Mouse (Mus musculus) kidney, postnatal 0 days (tissue): ENCODE results near the gene Rab6a. TPM values are rescaled to one million over a fixed set of nuclear protein-coding genes. Genes with fewer than 3 reads are reported as not detected.

ENCODE experiments used
- ATAC-seq: fragments of 200-750 bp; cut with Nextera tagmentation; replicated peaks from 2 replicates; pipeline ENCODE4 v1.8.0; 2017; ENCODE audit warnings: low read depth, moderate number of reproducible peaks, moderate TSS enrichment, moderate library complexity; ENCODE audit not compliant: low FRiP score
- DNase-seq: peaks from one replicate; pipeline ENCODE4 v3.0.0-alpha.2; 2016; ENCODE audit warnings: low spot score
- H3K27ac ChIP-seq: fragments of 300-500 bp; sonication (generic); 2 replicates; pipeline ENCODE4 v1.5.1; 2014; ENCODE audit warnings: mild to moderate bottlenecking
- H3K27me3 ChIP-seq: fragments of 300-500 bp; sonication (generic); 2 replicates; pipeline ENCODE4 v1.6.1; 2014; ENCODE audit warnings: low read length, mixed read lengths; ENCODE audit not compliant: insufficient read depth
- H3K36me3 ChIP-seq: fragments of 300-500 bp; sonication (generic); 2 replicates; pipeline ENCODE4 v1.6.1; 2014; ENCODE audit warnings: low read length, mixed read lengths; ENCODE audit not compliant: insufficient read depth
- H3K4me1 ChIP-seq: fragments of 300-500 bp; sonication (generic); replicated peaks from 2 replicates; pipeline ENCODE4 v1.6.1; 2014; ENCODE audit warnings: antibody characterized with exemption, low read length, mixed read lengths; ENCODE audit not compliant: insufficient read depth
- H3K4me2 ChIP-seq: fragments of 300-500 bp; sonication (generic); 2 replicates; pipeline ENCODE4 v1.6.1; 2014; ENCODE audit warnings: mild to moderate bottlenecking, low read length, moderate library complexity, mixed read lengths
- H3K4me3 ChIP-seq: fragments of 300-500 bp; sonication (generic); replicated peaks from 2 replicates; pipeline ENCODE4 v1.5.1; 2014; ENCODE audit warnings: low read depth, low read length
- H3K9ac ChIP-seq: fragments of 300-500 bp; sonication (generic); 2 replicates; pipeline ENCODE4 v1.6.1; 2014; ENCODE audit warnings: low read depth, low read length
- H3K9me3 ChIP-seq: fragments of 300-500 bp; sonication (generic); replicated peaks from 2 replicates; pipeline ENCODE4 v1.6.1; 2016; ENCODE audit warnings: low read length, inconsistent platforms, mixed read lengths
- CTCF ChIP-seq: IDR thresholded peaks from 2 replicates; pipeline ENCODE4 v1.5.1; 2016; ENCODE audit warnings: antibody characterized with exemption, low read depth, mild to moderate bottlenecking, moderate library complexity
- WGBS: fragments of 180-500 bp; shearing (Covaris S2); extraction: QIAGEN DNeasy Blood & Tissue Kit; methylation state at CpG from one replicate; pipeline ENCODE4 v1.1.7; 2014; 5-methylcytosine and 5-hydroxymethylcytosine counted together
- polyA plus RNA-seq: library from polyadenylated mRNA; unstranded; fragments of >200 nt; fragmentation: Nextera tagmentation; extraction: Ambion mirVana; gene quantifications from 2 replicates; pipeline ENCODE4 v1.2.1, GENCODE M21; 2015

Rab6a gene
- polyA plus RNA-seq, 1 experiment from 2014 or later: 90.7 TPM

DNA sequence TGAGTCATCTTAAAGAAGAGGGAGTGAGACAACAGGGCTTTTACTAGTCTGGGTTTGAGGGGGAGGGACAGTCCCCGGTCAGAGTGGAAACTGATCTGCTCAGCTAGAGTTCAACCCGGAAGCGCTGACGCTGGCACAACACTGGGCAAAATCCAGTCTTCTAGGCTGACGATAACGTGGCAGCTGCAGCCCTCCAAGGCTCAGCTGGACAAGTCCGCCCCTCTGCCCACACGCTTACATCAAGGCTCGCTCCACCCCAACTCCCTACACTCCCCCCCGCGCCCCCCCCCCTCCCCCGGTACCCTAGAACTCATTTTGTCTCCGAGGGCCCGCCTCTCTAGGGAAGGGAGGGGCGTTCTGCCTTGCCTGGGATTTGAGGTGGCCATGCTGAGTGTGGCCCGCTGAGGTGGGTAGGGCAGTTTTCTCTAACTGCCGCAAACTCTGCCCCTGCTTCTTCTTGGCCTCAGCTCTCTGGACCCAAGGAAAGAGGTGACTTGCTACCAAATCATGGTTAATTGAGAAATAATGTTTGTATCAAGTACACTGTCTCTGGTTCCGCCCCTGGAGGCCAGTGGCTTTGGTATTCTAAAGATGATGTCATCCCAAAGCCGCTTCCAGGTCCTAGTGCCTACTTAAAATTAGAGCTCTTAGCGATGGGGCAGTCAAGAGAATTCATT is 16.2 kb upstream of the Rab6a start:
- Histone ChIP-seq H3K9me3 (no peaks in the 10 kb centered on the region), H3K36me3 (no peaks in the 10 kb centered on the region), H3K4me2 (peak overlapping the region; percentile 58), H3K27ac (peak overlapping the region; percentile 86), H3K27me3 (no peaks in the 10 kb centered on the region), H3K4me3 (peak overlapping the region; percentile 57), H3K4me1 (no peaks in the 10 kb centered on the region), H3K9ac (peak overlapping the region; percentile 56)
- WGBS: 1% methylated on average over 17 of the region's 20 CpGs
- DNase-seq (peak; percentile 95), ATAC-seq (peak; percentile 97)
- TF ChIP-seq CTCF: no peak

DNA sequence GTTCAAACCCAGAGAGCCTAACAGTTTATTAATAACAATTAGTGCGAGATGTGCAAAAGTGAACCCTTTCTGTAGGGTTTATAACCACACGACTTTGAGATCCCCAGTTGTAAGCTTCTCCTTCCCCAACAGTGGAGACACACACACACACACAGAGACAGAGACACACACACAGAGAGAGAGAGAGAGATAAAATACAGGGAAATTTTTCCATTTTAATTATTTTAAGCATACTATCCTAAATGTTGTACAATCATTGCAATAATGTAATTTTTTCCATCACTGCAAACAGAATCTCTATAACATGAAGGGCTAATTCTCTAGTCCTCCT is 15.7 kb upstream of the Rab6a start:
- H3K27me3 ChIP-seq: no peaks in the 10 kb centered on the region
- H3K4me2 ChIP-seq: peak overlapping the region; percentile 58
- 3% methylated on average over 2 of the region's 2 CpGs for WGBS
- no peak for ATAC-seq
- no peaks in the 10 kb centered on the region for H3K36me3 ChIP-seq
- no peaks in the 10 kb centered on the region for H3K4me1 ChIP-seq
- no peak for DNase-seq
- no peaks in the 10 kb centered on the region for H3K9me3 ChIP-seq
- H3K4me3 ChIP-seq: peak overlapping the region; percentile 57
- H3K9ac ChIP-seq: peak overlapping the region; percentile 56; the same call in 1 of the 2 replicates
- H3K27ac ChIP-seq: peak overlapping the region; percentile 86
- TF ChIP-seq CTCF: no peak

DNA sequence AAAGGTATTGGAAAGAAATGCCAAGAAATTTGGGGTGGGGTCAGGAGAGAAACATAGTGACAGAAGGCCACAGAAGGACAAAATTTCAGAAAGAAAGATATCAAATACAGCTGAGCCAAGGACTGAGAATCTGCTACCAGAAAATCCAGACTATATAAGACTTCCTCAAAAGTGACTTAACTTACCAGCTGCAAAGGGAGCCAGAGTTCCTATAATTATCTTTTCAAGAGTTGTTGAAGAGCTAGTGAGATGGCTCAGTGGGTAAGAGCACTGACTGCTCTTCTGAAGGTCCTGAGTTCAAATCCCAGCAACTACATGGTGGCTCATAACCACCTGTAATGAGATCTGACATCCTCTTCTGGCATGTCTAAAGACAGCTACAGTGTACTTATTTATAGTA is 13.9 kb upstream of the Rab6a start:
- Histone ChIP-seq H3K4me3 (no peak overlapping the region), H3K9me3 (no peaks in the 10 kb centered on the region), H3K27me3 (no peaks in the 10 kb centered on the region), H3K9ac (no peak overlapping the region), H3K36me3 (no peaks in the 10 kb centered on the region), H3K4me2 (no peak overlapping the region), H3K4me1 (no peaks in the 10 kb centered on the region), H3K27ac (no peak overlapping the region)
- ATAC-seq: no peak
- DNase-seq: no peak
- TF ChIP-seq CTCF: no peak

DNA sequence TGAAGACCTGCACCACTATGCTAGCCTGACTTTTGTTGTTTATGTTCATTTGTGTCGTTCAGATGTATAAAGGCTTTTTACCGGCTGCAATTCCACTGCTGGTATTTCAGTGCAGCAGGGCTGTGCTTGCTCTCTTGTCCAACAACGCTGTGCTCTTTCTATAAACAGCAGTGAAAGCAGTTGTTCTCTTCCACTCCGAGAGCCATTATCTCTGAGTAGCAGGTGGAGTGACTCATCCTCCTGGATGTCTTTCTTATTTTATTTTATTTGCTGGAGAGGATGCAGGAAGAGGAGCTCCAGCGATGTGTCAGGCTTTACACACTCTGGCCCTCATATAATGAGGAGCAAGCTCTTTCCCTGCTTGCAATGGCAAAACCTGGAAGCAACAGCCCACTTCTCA is 7.0 kb upstream of the Rab6a start:
- ATAC-seq: no peak
- H3K9me3 ChIP-seq: no peaks in the 10 kb centered on the region
- H3K9ac ChIP-seq: no peak overlapping the region
- H3K27ac ChIP-seq: no peak overlapping the region
- no peak for DNase-seq
- H3K27me3 ChIP-seq: no peaks in the 10 kb centered on the region
- 77% methylated on average over 5 of the region's 5 CpGs for WGBS
- H3K36me3 ChIP-seq: no peaks in the 10 kb centered on the region
- H3K4me1 ChIP-seq: no peaks in the 10 kb centered on the region
- TF ChIP-seq CTCF: no peak
- H3K4me3 ChIP-seq: no peak overlapping the region
- no peak overlapping the region for H3K4me2 ChIP-seq

DNA sequence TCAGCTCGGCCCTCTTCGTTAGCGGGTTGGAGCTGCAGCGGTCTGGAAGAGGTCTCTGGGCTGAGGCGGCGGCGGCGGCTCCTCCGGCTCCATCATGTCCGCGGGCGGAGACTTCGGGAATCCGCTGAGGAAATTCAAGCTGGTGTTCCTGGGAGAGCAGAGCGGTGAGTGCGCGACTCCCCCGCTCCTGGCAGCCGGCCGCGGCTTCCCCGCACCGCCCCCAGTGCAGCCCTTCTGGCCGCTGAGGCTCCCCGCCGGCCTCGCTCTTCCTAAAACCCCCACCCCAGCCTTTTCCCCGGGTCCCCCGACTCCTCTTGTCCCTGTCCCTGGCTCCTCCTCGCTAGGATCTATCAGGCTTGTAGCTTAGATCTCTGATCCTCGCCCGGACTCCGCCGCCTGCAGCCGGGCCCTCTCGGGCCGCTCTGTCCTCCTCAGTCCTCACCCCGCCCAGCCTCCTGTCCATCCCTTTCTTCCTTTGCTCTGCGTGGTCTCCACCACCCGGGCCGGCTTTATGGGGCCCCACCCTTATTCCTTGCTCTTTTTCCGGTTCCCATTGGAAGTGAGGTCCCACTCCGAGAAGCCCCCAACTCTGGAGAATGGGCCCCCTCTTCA is 1.0 kb downstream of the Rab6a start, which contains the start of gene Mrpl48:
Gene Mrpl48 (minus strand): TSS at position 172 of the 612 bp plus-strand sequence.
- ATAC-seq (peak; percentile 18), DNase-seq (peak; percentile 82)
- Histone ChIP-seq H3K27ac (peak within 1 kb of the TSS; percentile 100), H3K4me1 (no peaks in the 10 kb centered on the region), H3K9ac (peak within 1 kb of the TSS; percentile 99), H3K9me3 (no peaks in the 10 kb centered on the region), H3K4me2 (peak within 1 kb of the TSS; percentile 71), H3K27me3 (no peaks in the 10 kb centered on the region), H3K36me3 (no peaks in the 10 kb centered on the region), H3K4me3 (peak within 1 kb of the TSS; percentile 100)
- no peak for TF ChIP-seq CTCF
- 1% methylated on average over 41 of the region's 43 CpGs for WGBS

DNA sequence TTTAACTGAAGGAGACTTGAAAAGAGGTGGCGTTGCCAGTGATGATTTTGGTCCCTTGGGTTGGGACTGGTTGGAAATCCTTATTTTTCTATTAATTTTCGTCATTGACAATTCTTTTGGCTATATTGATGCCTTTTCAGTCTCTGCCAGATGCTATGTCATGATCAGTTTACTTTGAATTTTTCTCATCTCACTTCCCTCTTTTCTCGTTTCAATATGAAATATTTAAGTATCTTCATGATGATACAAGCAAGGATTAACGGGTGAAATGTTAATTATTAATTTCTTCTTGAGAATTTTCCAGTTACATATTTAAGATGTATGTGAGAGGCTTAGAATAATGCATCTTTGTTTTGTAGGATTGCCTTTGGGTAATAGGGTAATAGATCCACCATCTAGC is 1.7 kb downstream of the Rab6a start:
- peak overlapping the region; percentile 100 for H3K4me3 ChIP-seq
- H3K27ac ChIP-seq: no peak overlapping the region
- H3K4me2 ChIP-seq: peak overlapping the region; percentile 71
- no peaks in the 10 kb centered on the region for H3K36me3 ChIP-seq
- H3K4me1 ChIP-seq: no peaks in the 10 kb centered on the region
- no peaks in the 10 kb centered on the region for H3K27me3 ChIP-seq
- H3K9me3 ChIP-seq: no peaks in the 10 kb centered on the region
- no peak for TF ChIP-seq CTCF
- no peak for ATAC-seq
- no peak for DNase-seq
- 13% methylated on average over 4 of the region's 4 CpGs for WGBS
- peak overlapping the region; percentile 99 for H3K9ac ChIP-seq
